Mouse (Mus musculus) intestine, embryonic 14.5 days (tissue): Measurements from ENCODE around the gene Actg1. TPM values are rescaled to one million over a fixed set of nuclear protein-coding genes. Genes with fewer than 3 reads are reported as not detected.

Source experiments
- ATAC-seq: fragments of 200-750 bp; cut with Nextera tagmentation; replicated peaks from 2 replicates; pipeline ENCODE4 v1.8.0; 2017; ENCODE audit warnings: low read depth, moderate number of reproducible peaks, moderate TSS enrichment, moderate library complexity; ENCODE audit not compliant: low FRiP score, low TSS enrichment
- DNase-seq: peaks from one replicate; pipeline ENCODE4 v3.0.0-alpha.2; 2018; ENCODE audit warnings: low spot score
- H3K27ac ChIP-seq: fragments of 300-500 bp; sonication (generic); 2 replicates; pipeline ENCODE4 v1.5.1; 2014; ENCODE audit warnings: low read depth, mild to moderate bottlenecking, control low read depth
- H3K27me3 ChIP-seq: fragments of 300-500 bp; sonication (generic); replicated peaks from 2 replicates; pipeline ENCODE4 v1.6.1; 2014; ENCODE audit warnings: low read length, control low read depth; ENCODE audit not compliant: control insufficient read depth, insufficient read depth
- H3K36me3 ChIP-seq: fragments of 300-500 bp; sonication (generic); 2 replicates; pipeline ENCODE4 v1.6.1; 2014; ENCODE audit warnings: low read length, control low read depth; ENCODE audit not compliant: control insufficient read depth, insufficient read depth
- H3K4me1 ChIP-seq: fragments of 300-500 bp; sonication (generic); replicated peaks from 2 replicates; pipeline ENCODE4 v1.6.1; 2014; ENCODE audit warnings: low read length, control low read depth, mixed read lengths; ENCODE audit not compliant: control insufficient read depth, insufficient read depth
- H3K4me2 ChIP-seq: fragments of 300-500 bp; sonication (generic); 2 replicates; pipeline ENCODE4 v1.6.1; 2014; ENCODE audit warnings: low read length
- H3K4me3 ChIP-seq: fragments of 300-500 bp; sonication (generic); 2 replicates; pipeline ENCODE4 v1.5.1; 2014; ENCODE audit warnings: low read depth, low read length, control low read depth, mixed read lengths
- H3K9ac ChIP-seq: fragments of 300-500 bp; sonication (generic); 2 replicates; pipeline ENCODE4 v1.6.1; 2014; ENCODE audit warnings: mild to moderate bottlenecking, low read length
- H3K9me3 ChIP-seq: fragments of 300-500 bp; sonication (generic); 2 replicates; pipeline ENCODE4 v1.6.1; 2016; ENCODE audit warnings: low read length, control low read depth; ENCODE audit not compliant: control insufficient read depth
- WGBS: fragments of 180-500 bp; shearing (Covaris S2); extraction: QIAGEN DNeasy Blood & Tissue Kit; methylation state at CpG from one replicate; pipeline ENCODE4 v1.1.7; 2014; 5-methylcytosine and 5-hydroxymethylcytosine counted together
- polyA plus RNA-seq: library from polyadenylated mRNA; unstranded; fragments of >200 nt; fragmentation: Nextera tagmentation; extraction: Ambion mirVana; gene quantifications from 2 replicates; pipeline ENCODE4 v1.2.1, GENCODE M21; 2014

The Actg1 gene
- polyA plus RNA-seq, 1 experiment from 2014 or later = 2,797 TPM

- H3K27me3 ChIP-seq = no peaks in the 10 kb centered on the region
- peaks cover 33% of the 10 kb centered on the region for H3K4me1 ChIP-seq
- H3K36me3 ChIP-seq = no peaks in the 10 kb centered on the region
- ATAC-seq = no peak
- H3K9ac ChIP-seq = peak overlapping the region; percentile 65; the same call in 1 of the 2 replicates
- H3K4me2 ChIP-seq = peak overlapping the region; percentile 77
- peak overlapping the region; percentile 78 for H3K27ac ChIP-seq
- H3K9me3 ChIP-seq = no peaks in the 10 kb centered on the region
- WGBS = 35% methylated on average over 10 of the region's 10 CpGs
- H3K4me3 ChIP-seq = peak overlapping the region; percentile 30; the same call in 1 of the 2 replicates
- DNase-seq = peak; percentile 64
Measured at GRCm38 (mm10) chr11:120311561-120311960, 36.8 kb downstream of the Actg1 start.

GRCm38 (mm10) chr11:120310813-120311312 is 37.5 kb downstream of the Actg1 start:
- peaks cover 40% of the 10 kb centered on the region for H3K4me1 ChIP-seq
- WGBS = 1% methylated on average over 45 of the region's 45 CpGs
- peak overlapping the region; percentile 65 for H3K9ac ChIP-seq
- H3K4me2 ChIP-seq = peak overlapping the region; percentile 77
- ATAC-seq (peak; percentile 88), DNase-seq (peak; percentile 92)
- H3K27me3 ChIP-seq = no peaks in the 10 kb centered on the region
- H3K36me3 ChIP-seq = no peaks in the 10 kb centered on the region
- peak overlapping the region; percentile 78 for H3K27ac ChIP-seq
- no peaks in the 10 kb centered on the region for H3K9me3 ChIP-seq
- peak overlapping the region; percentile 30 for H3K4me3 ChIP-seq

GRCm38 (mm10) chr11:120308441-120309320 is 39.7 kb downstream of the Actg1 start:
- no peak overlapping the region for H3K9ac ChIP-seq

GRCm38 (mm10) chr11:120307566-120308430 is 40.5 kb downstream of the Actg1 start:
- ATAC-seq = no peak
- Histone ChIP-seq H3K27me3 (no peaks in the 10 kb centered on the region), H3K4me2 (no peak overlapping the region), H3K9ac (no peak overlapping the region), H3K9me3 (no peaks in the 10 kb centered on the region), H3K27ac (0 out of 2 replicates have a peak overlapping the region, but pooled peaks have one; percentile 16), H3K36me3 (no peaks in the 10 kb centered on the region), H3K4me3 (no peak overlapping the region), H3K4me1 (peaks cover 41% of the 10 kb centered on the region)
- WGBS = 8% methylated on average over 19 of the region's 19 CpGs
- DNase-seq = peak; percentile 100

More at GRCm38 (mm10) chr11:120308441-120309320, 39.7 kb downstream of the Actg1 start:
- H3K4me1 ChIP-seq = peaks cover 41% of the 10 kb centered on the region
- no peaks in the 10 kb centered on the region for H3K27me3 ChIP-seq
- ATAC-seq (no peak), DNase-seq (peak; percentile 43)
- 48% methylated on average over 15 of the region's 15 CpGs for WGBS
- H3K9me3 ChIP-seq = no peaks in the 10 kb centered on the region
- no peak overlapping the region for H3K4me3 ChIP-seq
- no peak overlapping the region for H3K27ac ChIP-seq
- no peak overlapping the region for H3K4me2 ChIP-seq
- H3K36me3 ChIP-seq = no peaks in the 10 kb centered on the region

- H3K27ac ChIP-seq = 0 out of 2 replicates have a peak overlapping the region, but pooled peaks have one; percentile 16
- no peak overlapping the region for H3K9ac ChIP-seq
- no peak for DNase-seq
- no peaks in the 10 kb centered on the region for H3K27me3 ChIP-seq
- no peaks in the 10 kb centered on the region for H3K36me3 ChIP-seq
- ATAC-seq = no peak
- H3K9me3 ChIP-seq = no peaks in the 10 kb centered on the region
- peaks cover 38% of the 10 kb centered on the region for H3K4me1 ChIP-seq
- 36% methylated on average over 5 of the region's 5 CpGs for WGBS
- H3K4me2 ChIP-seq = no peak overlapping the region
- no peak overlapping the region for H3K4me3 ChIP-seq
Measured at GRCm38 (mm10) chr11:120307132-120307413, 41.3 kb downstream of the Actg1 start.

- Histone ChIP-seq H3K4me1 (peaks cover 33% of the 10 kb centered on the region), H3K36me3 (no peaks in the 10 kb centered on the region), H3K9me3 (no peaks in the 10 kb centered on the region), H3K9ac (no peak overlapping the region; the same call in 1 of the 2 replicates), H3K4me3 (no peak overlapping the region), H3K27ac (no peak overlapping the region), H3K27me3 (no peaks in the 10 kb centered on the region), H3K4me2 (peak overlapping the region; percentile 76)
- no peak for DNase-seq
- 57% methylated on average over 12 of the region's 12 CpGs for WGBS
- ATAC-seq = no peak
Measured at GRCm38 (mm10) chr11:120306366-120307131, 41.8 kb downstream of the Actg1 start.

GRCm38 (mm10) chr11:120305535-120306365 is 42.6 kb downstream of the Actg1 start:
- Histone ChIP-seq H3K27ac (peak overlapping the region; percentile 82), H3K4me3 (peak overlapping the region; percentile 52), H3K4me1 (peaks cover 30% of the 10 kb centered on the region), H3K9ac (peak overlapping the region; percentile 56), H3K9me3 (no peaks in the 10 kb centered on the region), H3K27me3 (no peaks in the 10 kb centered on the region), H3K4me2 (peak overlapping the region; percentile 76), H3K36me3 (no peaks in the 10 kb centered on the region)
- DNase-seq (no peak), ATAC-seq (peak; percentile 4; the same call in 1 of the 2 replicates)
- 22% methylated on average over 15 of the region's 15 CpGs for WGBS
